Comparison of ENCODE assay signal across 9 mouse cellular contexts in the genomic region with DNA sequence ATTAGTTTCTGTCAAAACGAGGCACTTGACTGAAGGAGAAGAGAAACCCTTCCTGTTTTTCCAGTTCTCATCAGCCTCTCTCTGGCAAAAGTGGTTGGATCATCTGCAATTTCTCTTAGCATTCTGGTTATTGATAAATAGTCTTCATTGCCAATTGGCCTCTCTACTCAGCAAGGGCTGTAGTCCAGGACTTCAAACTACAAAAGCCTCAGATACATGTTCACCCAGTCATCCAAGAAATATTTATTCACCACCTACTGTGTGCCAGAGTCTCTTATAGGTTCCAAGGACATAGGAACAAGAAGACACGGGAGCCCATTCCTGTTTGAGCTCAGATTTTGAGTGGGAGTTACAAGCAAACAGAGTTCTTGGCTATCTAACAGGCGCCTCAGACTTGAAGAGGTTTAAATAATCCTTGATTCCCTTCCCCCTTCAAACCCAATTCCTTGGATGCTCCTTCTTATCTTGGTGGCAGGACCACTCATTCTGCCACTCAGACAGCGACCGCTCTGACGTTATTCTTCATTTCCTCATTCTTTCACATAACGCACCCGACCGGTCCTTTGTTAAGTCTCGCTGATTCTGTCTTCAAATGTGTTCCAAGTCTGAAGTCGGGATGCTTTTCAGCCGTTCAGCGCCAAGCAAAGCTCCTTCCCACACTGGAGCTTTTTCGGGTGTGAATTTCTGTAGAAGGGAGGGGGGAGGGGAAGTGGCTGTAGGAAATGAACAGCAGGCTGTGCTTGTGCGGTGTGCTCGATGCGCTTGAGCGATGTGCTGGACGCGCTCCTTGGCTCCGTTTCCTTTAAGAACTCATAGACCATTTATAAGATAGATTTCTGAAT. TPM values are rescaled to one million over a fixed set of nuclear protein-coding genes. Genes with fewer than 3 reads are reported as not detected.
DNase-seq lines count a peak whose midpoint lies in the region; ATAC-seq lines count a peak whose summit lies in the region.
"Had no signal": no experiment of that assay in that cellular context is flagged by ENCODE, and none has a peak within 500 bp of the region (broad histone marks: within the 10 kb centered on the region; RNA-seq: fewer than 3 reads in every experiment).

No protein-coding gene starts in this region.

- 0 out of 2 replicates have a peak overlapping the region, but pooled peaks have one; percentile 17 for H3K4me2 ChIP-seq in limb, embryonic 13.5 days (replicated peaks)
- H3K4me2 ChIP-seq in embryonic facial prominence, embryonic 13.5 days: peak overlapping the region; percentile 44
- H3K4me2 ChIP-seq in heart, embryonic 13.5 days: peak overlapping the region; percentile 61
- peak overlapping the region; percentile 47 for H3K4me2 ChIP-seq in midbrain, embryonic 12.5 days (replicated peaks)

- H3K27me3 ChIP-seq in limb, embryonic 13.5 days: no peaks in the 10 kb centered on the region
- H3K27me3 ChIP-seq in limb, embryonic 10.5 days (ENCODE audit: low read depth, poor library complexity, severe bottlenecking): no peaks in the 10 kb centered on the region
- H3K27me3 ChIP-seq in embryonic facial prominence, embryonic 13.5 days: no peaks in the 10 kb centered on the region
- H3K27me3 ChIP-seq in heart, embryonic 13.5 days (replicated peaks): no peaks in the 10 kb centered on the region
- H3K27me3 ChIP-seq in midbrain, embryonic 12.5 days: peaks cover 3% of the 10 kb centered on the region; the same call in 1 of the 2 replicates

- no peak for DNase-seq in limb, embryonic 10.5 days (ENCODE audit: low spot score)
- DNase-seq in kidney, postnatal 25 days: peak; percentile 2 to 39
- DNase-seq in telencephalon, adult 2 months (ENCODE audit: low read depth, low spot score): peak; percentile 80
- DNase-seq in urinary bladder, adult 18-20 months (ENCODE audit: low spot score in 2 of 2): no peak

- no peak overlapping the region for H3K4me3 ChIP-seq in limb, embryonic 13.5 days
- no peak overlapping the region for H3K4me3 ChIP-seq in limb, embryonic 10.5 days
- 0 out of 2 replicates have a peak overlapping the region, but pooled peaks have one; percentile 9 for H3K4me3 ChIP-seq in embryonic facial prominence, embryonic 13.5 days
- H3K4me3 ChIP-seq in heart, embryonic 13.5 days: peak overlapping the region; percentile 40
- H3K4me3 ChIP-seq in midbrain, embryonic 12.5 days: peak overlapping the region; percentile 13

- no peaks in the 10 kb centered on the region for H3K36me3 ChIP-seq in limb, embryonic 13.5 days
- no peaks in the 10 kb centered on the region for H3K36me3 ChIP-seq in limb, embryonic 10.5 days
- H3K36me3 ChIP-seq in embryonic facial prominence, embryonic 13.5 days: no peaks in the 10 kb centered on the region
- no peaks in the 10 kb centered on the region for H3K36me3 ChIP-seq in heart, embryonic 13.5 days
- H3K36me3 ChIP-seq in midbrain, embryonic 12.5 days: no peaks in the 10 kb centered on the region
- H3K36me3 ChIP-seq: G1E had no signal

- 0 out of 2 replicates have a peak, but pooled peaks have one; percentile 51 for ATAC-seq in limb, embryonic 13.5 days (ENCODE audit: low FRiP score, low read depth)
- ATAC-seq in embryonic facial prominence, embryonic 13.5 days (ENCODE audit: insufficient number of reproducible peaks, insufficient read depth, low FRiP score, low TSS enrichment, low read depth): no peak
- ATAC-seq in heart, embryonic 13.5 days (ENCODE audit: extremely low read depth, insufficient number of reproducible peaks, low FRiP score, low TSS enrichment): no peak
- no peak for ATAC-seq in midbrain, embryonic 12.5 days (ENCODE audit: low FRiP score, low read depth)

- no peaks in the 10 kb centered on the region for H3K9me3 ChIP-seq in limb, embryonic 13.5 days
- H3K9me3 ChIP-seq in limb, embryonic 10.5 days (replicated peaks): no peaks in the 10 kb centered on the region
- no peaks in the 10 kb centered on the region for H3K9me3 ChIP-seq in embryonic facial prominence, embryonic 13.5 days
- no peaks in the 10 kb centered on the region for H3K9me3 ChIP-seq in heart, embryonic 13.5 days
- H3K9me3 ChIP-seq in midbrain, embryonic 12.5 days: no peaks in the 10 kb centered on the region
- H3K9me3 ChIP-seq: G1E had no signal

- no peak overlapping the region; the same call in 1 of the 2 replicates for H3K27ac ChIP-seq in limb, embryonic 13.5 days
- no peak overlapping the region for H3K27ac ChIP-seq in limb, embryonic 10.5 days
- no peak overlapping the region for H3K27ac ChIP-seq in embryonic facial prominence, embryonic 13.5 days
- no peak overlapping the region for H3K27ac ChIP-seq in heart, embryonic 13.5 days (replicated peaks)
- H3K27ac ChIP-seq in midbrain, embryonic 12.5 days (replicated peaks): no peak overlapping the region

- H3K4me1 ChIP-seq in limb, embryonic 13.5 days: peaks cover 7% of the 10 kb centered on the region; the same call in 1 of the 2 replicates
- 0 out of 2 replicates have a peak, but pooled peaks cover 2% of the 10 kb centered on the region for H3K4me1 ChIP-seq in limb, embryonic 10.5 days
- H3K4me1 ChIP-seq in embryonic facial prominence, embryonic 13.5 days: peaks cover 5% of the 10 kb centered on the region; the same call in 1 of the 2 replicates
- 0 out of 2 replicates have a peak, but pooled peaks cover 4% of the 10 kb centered on the region for H3K4me1 ChIP-seq in heart, embryonic 13.5 days
- no peaks in the 10 kb centered on the region for H3K4me1 ChIP-seq in midbrain, embryonic 12.5 days

- no peak overlapping the region for H3K9ac ChIP-seq in limb, embryonic 13.5 days
- H3K9ac ChIP-seq in embryonic facial prominence, embryonic 13.5 days: no peak overlapping the region
- peak overlapping the region; percentile 61 for H3K9ac ChIP-seq in heart, embryonic 13.5 days
- 0 out of 2 replicates have a peak overlapping the region, but pooled peaks have one; percentile 35 for H3K9ac ChIP-seq in midbrain, embryonic 12.5 days (replicated peaks)

- 59% methylated on average over 21 of the region's 21 CpGs for WGBS in limb, embryonic 13.5 days
- 77% methylated on average over 21 of the region's 21 CpGs for WGBS in limb, embryonic 10.5 days
- 48% methylated on average over 21 of the region's 21 CpGs for WGBS in embryonic facial prominence, embryonic 13.5 days
- 44% methylated on average over 21 of the region's 21 CpGs for whole genome bisulfite sequencing in heart, embryonic 13.5 days
- WGBS in midbrain, embryonic 12.5 days: 42% methylated on average over 21 of the region's 21 CpGs

RNA-seq across cellular contexts. Expression of gene Tsga13, which starts 5.7 kb away (rescaled TPM):
- 0.25 TPM in 1 of 2 replicates, not detected in the other for polyA plus RNA-seq in limb, embryonic 13.5 days (2015; fragmentation: Nextera tagmentation; extraction: Ambion mirVana)
- polyA plus RNA-seq in limb, embryonic 10.5 days (2016; fragmentation: Nextera tagmentation; extraction: Ambion mirVana): not detected in 2 replicates
- 0.45 TPM in 1 of 2 replicates, not detected in the other for polyA plus RNA-seq in embryonic facial prominence, embryonic 13.5 days (2015; fragmentation: Nextera tagmentation; extraction: Ambion mirVana)
- polyA plus RNA-seq in heart, embryonic 13.5 days (2015; fragmentation: Nextera tagmentation; extraction: Ambion mirVana): 0.22 TPM in 1 of 2 replicates, not detected in the other
- polyA plus RNA-seq in midbrain, embryonic 12.5 days (2016; fragmentation: Nextera tagmentation; extraction: Ambion mirVana): 0.20 TPM in 1 of 2 replicates, not detected in the other
- polyA plus RNA-seq: G1E had no signal

RNA-seq across cellular contexts. Expression of gene Copg2, which starts 24.5 kb away (rescaled TPM):
- polyA plus RNA-seq in limb, embryonic 13.5 days (2015; fragmentation: Nextera tagmentation; extraction: Ambion mirVana): 24.3 and 27.6 TPM in 2 replicates
- polyA plus RNA-seq in limb, embryonic 10.5 days (2016; fragmentation: Nextera tagmentation; extraction: Ambion mirVana): 20.6 and 25.8 TPM in 2 replicates
- 21.5 and 28.0 TPM in 2 replicates for polyA plus RNA-seq in embryonic facial prominence, embryonic 13.5 days (2015; fragmentation: Nextera tagmentation; extraction: Ambion mirVana)
- polyA plus RNA-seq in heart, embryonic 13.5 days (2015; fragmentation: Nextera tagmentation; extraction: Ambion mirVana): 19.9 and 22.5 TPM in 2 replicates
- polyA plus RNA-seq in midbrain, embryonic 12.5 days (2016; fragmentation: Nextera tagmentation; extraction: Ambion mirVana): 32.6 and 37.4 TPM in 2 replicates

RNA-seq across cellular contexts. Expression of gene Klf14, which starts 37.8 kb away (rescaled TPM):
- polyA plus RNA-seq in limb, embryonic 13.5 days (2015; fragmentation: Nextera tagmentation; extraction: Ambion mirVana): 4.0 and 5.8 TPM in 2 replicates
- 0.73 and 1.1 TPM in 2 replicates for polyA plus RNA-seq in limb, embryonic 10.5 days (2016; fragmentation: Nextera tagmentation; extraction: Ambion mirVana)
- 1.5 and 1.9 TPM in 2 replicates for polyA plus RNA-seq in embryonic facial prominence, embryonic 13.5 days (2015; fragmentation: Nextera tagmentation; extraction: Ambion mirVana)
- 1.5 and 1.8 TPM in 2 replicates for polyA plus RNA-seq in heart, embryonic 13.5 days (2015; fragmentation: Nextera tagmentation; extraction: Ambion mirVana)
- polyA plus RNA-seq in midbrain, embryonic 12.5 days (2016; fragmentation: Nextera tagmentation; extraction: Ambion mirVana): 0.42 and 0.45 TPM in 2 replicates
- polyA plus RNA-seq: G1E had no signal

Comparison
In these comparisons a context has a peak if more than half of its experiments do, and no peak if none do; other contexts are left out.
1. H3K4me3 ChIP-seq: peak in embryonic facial prominence, embryonic 13.5 days (single experiment), heart, embryonic 13.5 days (single experiment) and midbrain, embryonic 12.5 days (single experiment); none in limb, embryonic 13.5 days (single experiment) and limb, embryonic 10.5 days (single experiment).
2. H3K9ac ChIP-seq: peak in heart, embryonic 13.5 days (single experiment) and midbrain, embryonic 12.5 days (single experiment); none in limb, embryonic 13.5 days (single experiment) and embryonic facial prominence, embryonic 13.5 days (single experiment).
3. DNase-seq: peak in kidney, postnatal 25 days (2 of 2) and telencephalon, adult 2 months (single experiment); none in limb, embryonic 10.5 days (single experiment) and urinary bladder, adult 18-20 months (0 of 2).
4. Peak in every context shown above with its lines, with median percentiles within 50 percentile points of each other: H3K4me2 ChIP-seq.